Mouse (Mus musculus) liver, embryonic 14.5 days (tissue): ENCODE measurements around the gene Trio. TPM values are rescaled to one million over a fixed set of nuclear protein-coding genes. Genes with fewer than 3 reads are reported as not detected.

Experiments used
- ATAC-seq: fragments of 200-750 bp; cut with Nextera tagmentation; 2 replicates; pipeline ENCODE4 v1.8.0; 2017; ENCODE audit warnings: moderate number of reproducible peaks, mild to moderate bottlenecking, moderate library complexity; ENCODE audit not compliant: insufficient read depth
- DNase-seq, 3 experiments: peaks; one replicate each; pipeline ENCODE4 v3.0.0-alpha.2; 2012 to 2013; ENCODE audit warnings: low read depth in 3 of 3, low spot score in 3 of 3
- H3K27ac ChIP-seq: fragments of 300-500 bp; sonication (generic); 2 replicates; pipeline ENCODE4 v1.5.1; 2014; ENCODE audit warnings: moderate library complexity, mild to moderate bottlenecking, control low read depth, inconsistent platforms
- H3K27me3 ChIP-seq: fragments of 300-500 bp; sonication (generic); 2 replicates; pipeline ENCODE4 v1.6.1; 2014; ENCODE audit warnings: mild to moderate bottlenecking, low read length, moderate library complexity; ENCODE audit not compliant: control insufficient read depth, insufficient read depth
- H3K36me3 ChIP-seq: fragments of 300-500 bp; sonication (generic); replicated peaks from 2 replicates; pipeline ENCODE4 v1.6.1; 2014; ENCODE audit warnings: low read depth; ENCODE audit not compliant: control insufficient read depth, insufficient read depth
- H3K4me1 ChIP-seq, 2 experiments: fragments of 200-500 bp in 1 of 2; fragments of 300-500 bp in 1 of 2; sonication (generic) in 1 of 2; replicated peaks; 2 replicates each; pipeline ENCODE4 v1.6.1; 2012 to 2014; ENCODE audit warnings: antibody characterized with exemption in 1 of 2, inconsistent platforms in 1 of 2, low read length in 1 of 2; ENCODE audit not compliant: control insufficient read depth in 2 of 2, insufficient read depth in 2 of 2
- H3K4me2 ChIP-seq: fragments of 300-500 bp; sonication (generic); 2 replicates; pipeline ENCODE4 v1.6.1; 2014; ENCODE audit warnings: low read depth, mild to moderate bottlenecking, control low read depth, moderate library complexity
- H3K4me3 ChIP-seq, 2 experiments: fragments of 200-500 bp in 1 of 2; fragments of 300-500 bp in 1 of 2; sonication (generic) in 1 of 2; 2 replicates each; pipeline ENCODE4 v1.5.1; 2012 to 2014; ENCODE audit warnings: low read depth in 2 of 2, low read length in 2 of 2, mild to moderate bottlenecking in 2 of 2, control low read depth in 1 of 2, inconsistent platforms in 1 of 2, moderate library complexity in 1 of 2; ENCODE audit not compliant: insufficient read depth in 1 of 2
- H3K9ac ChIP-seq: fragments of 300-500 bp; sonication (generic); replicated peaks from 2 replicates; pipeline ENCODE4 v1.6.1; 2014; ENCODE audit warnings: mild to moderate bottlenecking, control low read depth, moderate library complexity
- H3K9me3 ChIP-seq: fragments of 300-500 bp; sonication (generic); 2 replicates; pipeline ENCODE4 v1.6.1; 2016; ENCODE audit warnings: low read length, mixed read lengths; ENCODE audit not compliant: control insufficient read depth
- CTCF ChIP-seq: IDR thresholded peaks from 2 replicates; pipeline ENCODE4 v1.5.1; 2016; ENCODE audit warnings: antibody characterized with exemption, low read depth, control low read depth
- EP300 ChIP-seq: IDR thresholded peaks from 2 replicates; pipeline ENCODE4 v1.6.1; 2016; ENCODE audit warnings: antibody characterized with exemption, low read depth
- WGBS: fragments of 180-500 bp; shearing (Covaris S2); extraction: QIAGEN DNeasy Blood & Tissue Kit; methylation state at CpG from one replicate; pipeline ENCODE4 v1.1.7; 2014; ENCODE audit not compliant: insufficient replicate concordance; 5-methylcytosine and 5-hydroxymethylcytosine counted together
- polyA plus RNA-seq, 2 experiments: library from polyadenylated mRNA; depleted of rRNA in 1 of 2; stranded (reverse) in 1 of 2; unstranded in 1 of 2; fragments of >200 nt; fragmentation: Nextera tagmentation in 1 of 2; extraction: Ambion mirVana in 1 of 2; gene quantifications; 2 replicates each; pipeline versions ENCODE4 v1.2.1 to v1.2.3; 2012 to 2014

Trio gene
- polyA plus RNA-seq, 2 experiments = 2.6 to 6.0 TPM

- TF ChIP-seq CTCF (no peak), EP300 (no peak)
- Histone ChIP-seq H3K27me3 (no peaks in the 10 kb centered on the region), H3K4me3 (no peak overlapping the region), H3K9ac (no peak overlapping the region), H3K36me3 (no peaks in the 10 kb centered on the region), H3K4me2 (no peak overlapping the region), H3K4me1 (no peaks in the 10 kb centered on the region), H3K27ac (no peak overlapping the region), H3K9me3 (no peaks in the 10 kb centered on the region)
- ATAC-seq (no peak), DNase-seq (no peak)
- WGBS = 72% methylated on average over 4 of the region's 4 CpGs
These were observed 198.8 kb downstream of the Trio start for GRCm38 (mm10) chr15:27826886-27827285.

- Histone ChIP-seq H3K4me3 (no peak overlapping the region), H3K4me1 (no peaks in the 10 kb centered on the region), H3K27ac (no peak overlapping the region), H3K4me2 (no peak overlapping the region), H3K9me3 (no peaks in the 10 kb centered on the region), H3K9ac (no peak overlapping the region), H3K36me3 (no peaks in the 10 kb centered on the region), H3K27me3 (no peaks in the 10 kb centered on the region)
- ATAC-seq = no peak
- no peak for DNase-seq
- 52% methylated on average over 4 of the region's 4 CpGs for WGBS
- TF ChIP-seq CTCF = no peak
- TF ChIP-seq EP300 = no peak
These were observed 199.5 kb downstream of the Trio start for GRCm38 (mm10) chr15:27826048-27826637.

- Histone ChIP-seq H3K4me2 (no peak overlapping the region), H3K4me3 (no peak overlapping the region), H3K9ac (no peak overlapping the region), H3K27ac (no peak overlapping the region), H3K9me3 (no peaks in the 10 kb centered on the region), H3K36me3 (no peaks in the 10 kb centered on the region), H3K4me1 (no peaks in the 10 kb centered on the region), H3K27me3 (no peaks in the 10 kb centered on the region)
- no peak for TF ChIP-seq CTCF
- no peak for TF ChIP-seq EP300
- 77% methylated on average over 12 of the region's 12 CpGs for WGBS
- DNase-seq (no peak), ATAC-seq (no peak)
These were observed 200.3 kb downstream of the Trio start for GRCm38 (mm10) chr15:27825390-27825789.

DNA sequence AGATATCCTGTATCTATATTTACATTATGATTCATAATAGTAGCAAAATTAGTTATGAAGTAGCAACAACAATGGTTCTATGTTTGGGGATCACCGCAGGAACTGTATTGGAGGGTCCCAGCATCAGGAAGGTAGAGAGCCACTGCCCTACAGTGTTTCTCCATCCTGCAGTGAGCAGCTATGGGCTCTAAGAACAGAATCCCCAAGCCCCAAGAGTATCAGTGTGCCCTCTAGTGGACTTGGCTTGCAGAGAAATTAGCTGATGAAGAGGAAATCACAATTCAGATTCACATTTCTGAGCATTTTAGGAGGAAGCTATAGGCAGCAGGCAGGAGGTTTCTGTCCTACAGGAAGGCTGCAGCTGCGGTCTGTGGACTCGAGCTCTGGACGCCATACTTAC, 202.1 kb downstream of the Trio start:
- H3K9ac ChIP-seq = no peak overlapping the region
- no peak overlapping the region for H3K27ac ChIP-seq
- H3K4me2 ChIP-seq = no peak overlapping the region
- ATAC-seq (no peak), DNase-seq (no peak)
- WGBS = 61% methylated on average over 4 of the region's 4 CpGs
- no peaks in the 10 kb centered on the region for H3K9me3 ChIP-seq
- TF ChIP-seq CTCF (peak; percentile 48), EP300 (no peak)
- H3K36me3 ChIP-seq = no peaks in the 10 kb centered on the region
- no peaks in the 10 kb centered on the region for H3K4me1 ChIP-seq
- H3K27me3 ChIP-seq = no peaks in the 10 kb centered on the region
- H3K4me3 ChIP-seq = no peak overlapping the region

DNA sequence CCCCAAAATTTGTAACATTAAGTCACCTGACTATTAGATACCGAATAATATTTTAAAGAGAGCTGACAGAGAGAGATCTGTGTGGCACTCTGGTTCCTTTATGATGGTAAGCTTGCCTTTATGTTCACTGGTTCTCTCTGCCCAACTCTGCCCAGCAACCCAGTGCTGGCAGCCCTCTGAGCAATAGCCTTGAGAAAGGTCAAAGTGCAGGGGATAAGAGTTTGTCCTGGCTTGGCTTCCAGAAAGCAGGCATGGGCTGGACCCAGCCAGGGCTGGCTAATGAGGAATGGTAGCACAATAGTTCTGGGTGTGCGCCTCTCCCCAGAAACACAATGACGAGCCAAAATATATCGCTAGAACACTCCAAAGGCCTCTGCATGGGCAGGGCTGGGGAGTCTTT, 203.2 kb downstream of the Trio start:
- Histone ChIP-seq H3K27ac (no peak overlapping the region), H3K4me2 (no peak overlapping the region), H3K9ac (no peak overlapping the region), H3K36me3 (no peaks in the 10 kb centered on the region), H3K4me3 (no peak overlapping the region), H3K4me1 (no peaks in the 10 kb centered on the region), H3K9me3 (no peaks in the 10 kb centered on the region), H3K27me3 (no peaks in the 10 kb centered on the region)
- WGBS = 82% methylated on average over 4 of the region's 4 CpGs
- ATAC-seq (no peak), DNase-seq (no peak)
- no peak for TF ChIP-seq CTCF
- TF ChIP-seq EP300 = no peak
